ENCODE assay signal across 8 mouse cellular contexts in genomic region chr2:130697821-130698266, GRCm38 (mm10). TPM values are rescaled to one million over a fixed set of nuclear protein-coding genes. Genes with fewer than 3 reads are reported as not detected.
DNase-seq lines count a peak whose midpoint lies in the region; ATAC-seq and TF ChIP-seq lines count a peak whose summit lies in the region.

No protein-coding gene starts in this region.

- peak overlapping the region; percentile 60 for H3K9ac ChIP-seq in kidney, postnatal 0 days (ENCODE audit: low read depth, low read length)
- H3K9ac ChIP-seq in liver, embryonic 13.5 days, result no peak overlapping the region

- H3K4me2 ChIP-seq in kidney, postnatal 0 days (ENCODE audit: low read length), result peak overlapping the region; percentile 100
- peak overlapping the region; percentile 86 for H3K4me2 ChIP-seq in liver, embryonic 13.5 days

- TF ChIP-seq CTCF in kidney, postnatal 0 days (IDR thresholded peaks at IDR 0.05; ENCODE audit: low read depth), result no peak
- no peak for TF ChIP-seq CTCF in embryonic fibroblast, embryonic 13.5 days (IDR thresholded peaks at IDR 0.05; ENCODE audit: borderline replicate concordance, insufficient read depth, low read length)

- peak overlapping the region; percentile 58 for H3K4me3 ChIP-seq in kidney, postnatal 0 days (replicated peaks; ENCODE audit: low read depth, low read length)
- H3K4me3 ChIP-seq in embryonic fibroblast, embryonic 13.5 days (ENCODE audit: insufficient read depth, low read length), result peak overlapping the region; percentile 50
- H3K4me3 ChIP-seq in liver, embryonic 13.5 days (replicated peaks), result peak overlapping the region; percentile 61

- no peak for DNase-seq in kidney, postnatal 0 days (ENCODE audit: low spot score)
- DNase-seq in kidney, adult 9 months, result no peak
- DNase-seq in MN1 (ENCODE audit: low spot score), result peak; percentile 37
- DNase-seq in liver, embryonic 13.5 days, result no peak
- no peak for DNase-seq in cerebellum, adult 9-11 months

- no peaks in the 10 kb centered on the region for H3K36me3 ChIP-seq in kidney, postnatal 0 days (ENCODE audit: insufficient read depth, low read length)
- H3K36me3 ChIP-seq in liver, embryonic 13.5 days, result no peaks in the 10 kb centered on the region

- no peaks in the 10 kb centered on the region for H3K9me3 ChIP-seq in kidney, postnatal 0 days (replicated peaks; ENCODE audit: low read length)
- H3K9me3 ChIP-seq in liver, embryonic 13.5 days (replicated peaks), result no peaks in the 10 kb centered on the region

- H3K27me3 ChIP-seq in kidney, postnatal 0 days (ENCODE audit: insufficient read depth, low read length), result no peaks in the 10 kb centered on the region
- peaks cover 54% of the 10 kb centered on the region for H3K27me3 ChIP-seq in liver, embryonic 13.5 days

- no peak; the same call in none of the 2 replicates for TF ChIP-seq POLR2A in embryonic fibroblast, embryonic 13.5 days (IDR thresholded peaks at IDR 0.05; ENCODE audit: low read depth, low read length)

- WGBS in kidney, postnatal 0 days, result 6% methylated on average over 14 of the region's 14 CpGs
- WGBS in liver, embryonic 13.5 days (ENCODE audit: insufficient replicate concordance), result 17% methylated on average over 14 of the region's 14 CpGs

- H3K4me1 ChIP-seq in kidney, postnatal 0 days (replicated peaks; ENCODE audit: insufficient read depth, low read length), result no peaks in the 10 kb centered on the region
- H3K4me1 ChIP-seq in embryonic fibroblast, embryonic 13.5 days (ENCODE audit: control insufficient read depth, insufficient read depth, low read length), result peaks cover 4% of the 10 kb centered on the region; the same call in 1 of the 2 replicates
- peaks cover 16% of the 10 kb centered on the region for H3K4me1 ChIP-seq in liver, embryonic 13.5 days (replicated peaks)

- 0 out of 2 replicates have a peak, but pooled peaks have one; percentile 5 for ATAC-seq in kidney, postnatal 0 days (replicated peaks; ENCODE audit: low FRiP score, low read depth)
- ATAC-seq in liver, embryonic 13.5 days (ENCODE audit: low read depth), result no peak
- ATAC-seq in monocyte, adult 5-6 weeks (replicated peaks; ENCODE audit: insufficient number of reproducible peaks, low FRiP score, low TSS enrichment, poor library complexity, severe bottlenecking), result no peak
- no peak for ATAC-seq in cerebellum, adult (ENCODE audit: insufficient number of reproducible peaks, low FRiP score, low TSS enrichment)

- H3K27ac ChIP-seq in kidney, postnatal 0 days, result no peak overlapping the region
- H3K27ac ChIP-seq in embryonic fibroblast, embryonic 13.5 days (ENCODE audit: insufficient read depth, low read length), result no peak overlapping the region
- no peak overlapping the region for H3K27ac ChIP-seq in liver, embryonic 13.5 days

RNA-seq across cellular contexts. Expression of gene Slc4a11, which starts 0.5 kb away (rescaled TPM):
- 7.6 and 8.3 TPM in 2 replicates for polyA plus RNA-seq in kidney, postnatal 0 days (2015; fragmentation: Nextera tagmentation; extraction: Ambion mirVana)
- 3.5 TPM in 2 replicates for polyA plus RNA-seq in embryonic fibroblast, embryonic 13.5 days (2011; ENCODE audit: insufficient read length, low read depth, missing spikeins)
- 0.07 and 0.14 TPM in 2 replicates for polyA plus RNA-seq in liver, embryonic 13.5 days (2015; fragmentation: Nextera tagmentation; extraction: Ambion mirVana)
- not detected in 3 replicates for total RNA-seq in monocyte, adult 5-6 weeks (2017)

RNA-seq across cellular contexts. Expression of gene Itpa, which starts 30.4 kb away (rescaled TPM):
- 98.8 and 99.2 TPM in 2 replicates for polyA plus RNA-seq in kidney, postnatal 0 days (2015; fragmentation: Nextera tagmentation; extraction: Ambion mirVana)
- polyA plus RNA-seq in embryonic fibroblast, embryonic 13.5 days (2011; ENCODE audit: insufficient read length, low read depth, missing spikeins), result 66.6 and 71.8 TPM in 2 replicates
- polyA plus RNA-seq in liver, embryonic 13.5 days (2015; fragmentation: Nextera tagmentation; extraction: Ambion mirVana), result 66.5 and 78.5 TPM in 2 replicates
- total RNA-seq in monocyte, adult 5-6 weeks (2017), result 33.0 to 47.1 TPM (median 41.8 TPM) in 3 replicates

RNA-seq across cellular contexts. Expression of gene Ddrgk1, which starts 33.4 kb away (rescaled TPM):
- polyA plus RNA-seq in kidney, postnatal 0 days (2015; fragmentation: Nextera tagmentation; extraction: Ambion mirVana), result 89.6 and 96.6 TPM in 2 replicates
- polyA plus RNA-seq in embryonic fibroblast, embryonic 13.5 days (2011; ENCODE audit: insufficient read length, low read depth, missing spikeins), result 45.9 and 46.7 TPM in 2 replicates
- polyA plus RNA-seq in liver, embryonic 13.5 days (2015; fragmentation: Nextera tagmentation; extraction: Ambion mirVana), result 41.7 and 43.6 TPM in 2 replicates
- total RNA-seq in monocyte, adult 5-6 weeks (2017), result 79.9 to 114 TPM (median 86.8 TPM) in 3 replicates

RNA-seq across cellular contexts. Expression of gene Lzts3, which starts 55.2 kb away (rescaled TPM):
- polyA plus RNA-seq in kidney, postnatal 0 days (2015; fragmentation: Nextera tagmentation; extraction: Ambion mirVana), result 10.7 and 11.2 TPM in 2 replicates
- polyA plus RNA-seq in embryonic fibroblast, embryonic 13.5 days (2011; ENCODE audit: insufficient read length, low read depth, missing spikeins), result 4.5 and 5.1 TPM in 2 replicates
- 0.95 and 1.3 TPM in 2 replicates for polyA plus RNA-seq in liver, embryonic 13.5 days (2015; fragmentation: Nextera tagmentation; extraction: Ambion mirVana)
- total RNA-seq in monocyte, adult 5-6 weeks (2017), result 0.29 to 0.95 TPM (median 0.85 TPM) in 3 replicates
